Mouse (Mus musculus) embryonic facial prominence, embryonic 14.5 days (tissue): ENCODE measurements around the gene Uevld. TPM values are rescaled to one million over a fixed set of nuclear protein-coding genes. Genes with fewer than 3 reads are reported as not detected.
A peak's percentile ranks its signal among the peaks of the same experiment; 100 is the strongest.
"Not testable (repeated sequence)": the region's sequence is repeated elsewhere in the genome, so short reads cannot be mapped to it uniquely, and the experiment has no call there.

Source experiments
- ATAC-seq: fragments of 200-750 bp; cut with Nextera tagmentation; 2 replicates; pipeline ENCODE4 v1.8.0; 2017; ENCODE audit warnings: low read depth, moderate number of reproducible peaks, moderate TSS enrichment
- DNase-seq: peaks from one replicate; pipeline ENCODE4 v3.0.0-alpha.2; 2015; ENCODE audit warnings: low spot score
- H3K27ac ChIP-seq: fragments of 300-500 bp; sonication (generic); replicated peaks from 2 replicates; pipeline ENCODE4 v1.5.1; 2014; ENCODE audit warnings: low read depth, mild to moderate bottlenecking, low read length, moderate library complexity
- H3K27me3 ChIP-seq: fragments of 300-500 bp; sonication (generic); replicated peaks from 2 replicates; pipeline ENCODE4 v1.6.1; 2014; ENCODE audit warnings: low read length; ENCODE audit not compliant: control insufficient read depth, insufficient read depth
- H3K36me3 ChIP-seq: fragments of 300-500 bp; sonication (generic); 2 replicates; pipeline ENCODE4 v1.6.1; 2014; ENCODE audit warnings: low read length, mixed read lengths; ENCODE audit not compliant: control insufficient read depth, insufficient read depth
- H3K4me1 ChIP-seq: fragments of 300-500 bp; sonication (generic); 2 replicates; pipeline ENCODE4 v1.6.1; 2014; ENCODE audit warnings: antibody characterized with exemption, low read length; ENCODE audit not compliant: control insufficient read depth, insufficient read depth
- H3K4me2 ChIP-seq: fragments of 300-500 bp; sonication (generic); 2 replicates; pipeline ENCODE4 v1.6.1; 2014; ENCODE audit warnings: low read depth, mild to moderate bottlenecking, low read length, moderate library complexity, mixed read lengths
- H3K4me3 ChIP-seq: fragments of 300-500 bp; sonication (generic); 2 replicates; pipeline ENCODE4 v1.5.1; 2014; ENCODE audit warnings: low read depth, mild to moderate bottlenecking, low read length
- H3K9ac ChIP-seq: fragments of 300-500 bp; sonication (generic); 2 replicates; pipeline ENCODE4 v1.6.1; 2014; ENCODE audit warnings: low read depth, mild to moderate bottlenecking, low read length, moderate library complexity, mixed read lengths
- H3K9me3 ChIP-seq: fragments of 300-500 bp; sonication (generic); 2 replicates; pipeline ENCODE4 v1.6.1; 2016; ENCODE audit warnings: low read length; ENCODE audit not compliant: control insufficient read depth
- WGBS: fragments of 180-500 bp; shearing (Covaris S2); extraction: QIAGEN DNeasy Blood & Tissue Kit; methylation state at CpG from one replicate; pipeline ENCODE4 v1.1.7; 2014; 5-methylcytosine and 5-hydroxymethylcytosine counted together
- polyA plus RNA-seq: library from polyadenylated mRNA; unstranded; fragments of >200 nt; fragmentation: Nextera tagmentation; extraction: Ambion mirVana; gene quantifications from 2 replicates; pipeline ENCODE4 v1.2.1, GENCODE M21; 2014

Uevld gene
- polyA plus RNA-seq, 1 experiment from 2014 or later, result 9.7 TPM

DNA sequence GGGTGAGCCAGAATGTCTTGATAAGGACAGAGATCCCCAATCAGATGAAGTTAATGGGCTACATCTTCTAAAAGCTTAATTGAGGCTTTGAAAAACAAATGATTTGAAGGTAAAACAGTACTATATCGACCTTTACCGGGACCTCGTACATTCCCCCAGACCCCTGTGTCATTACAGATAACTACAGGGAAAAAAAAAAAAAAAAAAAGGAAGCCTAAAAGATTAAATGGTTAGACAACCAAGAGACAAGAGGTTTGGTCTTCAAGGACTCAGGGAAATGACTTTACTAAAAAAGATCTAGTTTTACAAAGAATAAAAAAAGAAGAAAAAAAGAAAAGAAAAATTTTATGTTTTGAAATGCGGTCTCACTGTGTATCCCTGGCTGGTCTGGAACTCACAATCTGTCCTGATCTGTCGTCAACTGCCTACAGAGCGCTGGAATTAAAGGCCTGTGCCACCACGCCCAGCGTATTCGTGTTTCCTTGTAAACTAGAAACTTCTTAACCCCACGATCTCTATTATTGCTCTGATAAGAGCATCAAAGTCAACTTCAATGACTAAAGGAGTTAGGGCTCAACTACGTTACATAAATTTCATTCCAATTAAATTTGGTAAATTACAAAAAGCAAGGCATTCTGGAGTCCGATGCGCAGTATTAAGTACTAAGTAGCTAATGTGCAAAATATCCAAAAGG is 39.5 kb downstream of the Uevld start:
- DNase-seq (peak; percentile 53), ATAC-seq (no peak)
- peak overlapping the region; percentile 85 for H3K4me2 ChIP-seq
- WGBS, result 15% methylated on average over 13 of the region's 13 CpGs
- peak overlapping the region; percentile 97 for H3K27ac ChIP-seq
- peaks cover 15% of the 10 kb centered on the region for H3K4me1 ChIP-seq
- no peaks in the 10 kb centered on the region for H3K27me3 ChIP-seq
- H3K9ac ChIP-seq, result peak overlapping the region; percentile 98
- no peaks in the 10 kb centered on the region for H3K9me3 ChIP-seq
- H3K36me3 ChIP-seq, result peaks cover 15% of the 10 kb centered on the region
- peak overlapping the region; percentile 94 for H3K4me3 ChIP-seq

DNA sequence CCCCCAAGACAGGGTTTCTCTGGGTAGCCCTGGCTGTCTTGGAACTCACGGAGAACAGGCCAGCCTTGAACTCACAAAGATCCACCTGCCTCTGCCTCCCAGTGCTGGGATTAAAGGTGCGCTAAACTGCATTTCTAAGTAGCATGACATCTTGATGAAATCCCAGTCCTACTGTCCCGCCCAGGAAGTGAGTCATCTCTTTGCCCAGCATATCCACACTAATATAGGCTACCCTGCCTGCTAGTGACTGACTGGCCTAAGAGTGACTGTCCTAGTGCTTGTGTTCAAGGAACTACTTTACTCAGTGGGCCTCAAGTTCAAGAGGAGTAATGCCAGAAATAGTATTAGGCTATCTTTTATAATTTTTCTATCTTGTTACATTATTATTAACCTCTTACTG is 42.0 kb downstream of the Uevld start:
- Histone ChIP-seq H3K9me3 (no peaks in the 10 kb centered on the region), H3K27me3 (no peaks in the 10 kb centered on the region), H3K27ac (no peak overlapping the region), H3K4me2 (no peak overlapping the region), H3K9ac (no peak overlapping the region), H3K36me3 (peaks cover 31% of the 10 kb centered on the region), H3K4me1 (peaks cover 15% of the 10 kb centered on the region), H3K4me3 (no peak overlapping the region)
- DNase-seq (no peak), ATAC-seq (no peak)
- 88% methylated on average over 3 of the region's 3 CpGs for WGBS

DNA sequence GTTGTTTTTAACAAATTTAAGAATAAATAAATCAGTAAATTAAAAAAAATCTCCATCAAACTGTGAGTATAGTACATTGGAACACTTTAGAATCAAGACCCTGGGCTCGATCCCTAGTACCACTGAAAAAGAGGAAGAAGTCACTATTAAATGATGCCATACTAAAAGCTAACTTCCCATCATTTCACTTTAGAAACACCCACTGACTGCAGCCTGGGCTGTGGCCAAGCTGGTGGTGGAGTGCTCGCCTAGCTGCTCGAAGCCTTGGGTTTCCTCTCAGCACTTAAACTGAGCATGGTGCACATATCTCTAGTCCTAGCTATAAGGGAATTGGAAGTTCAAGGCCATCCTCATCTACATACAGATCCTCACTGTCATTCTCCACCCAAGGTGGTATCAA is 47.1 kb downstream of the Uevld start:
- no peak for DNase-seq
- no peaks in the 10 kb centered on the region for H3K27me3 ChIP-seq
- ATAC-seq, result no peak
- WGBS, result 96% methylated on average over 3 of the region's 3 CpGs
- no peak overlapping the region for H3K4me3 ChIP-seq
- no peak overlapping the region for H3K27ac ChIP-seq
- no peaks in the 10 kb centered on the region for H3K4me1 ChIP-seq
- H3K9me3 ChIP-seq, result no peaks in the 10 kb centered on the region
- H3K9ac ChIP-seq, result no peak overlapping the region
- no peak overlapping the region for H3K4me2 ChIP-seq
- peaks cover 78% of the 10 kb centered on the region for H3K36me3 ChIP-seq

DNA sequence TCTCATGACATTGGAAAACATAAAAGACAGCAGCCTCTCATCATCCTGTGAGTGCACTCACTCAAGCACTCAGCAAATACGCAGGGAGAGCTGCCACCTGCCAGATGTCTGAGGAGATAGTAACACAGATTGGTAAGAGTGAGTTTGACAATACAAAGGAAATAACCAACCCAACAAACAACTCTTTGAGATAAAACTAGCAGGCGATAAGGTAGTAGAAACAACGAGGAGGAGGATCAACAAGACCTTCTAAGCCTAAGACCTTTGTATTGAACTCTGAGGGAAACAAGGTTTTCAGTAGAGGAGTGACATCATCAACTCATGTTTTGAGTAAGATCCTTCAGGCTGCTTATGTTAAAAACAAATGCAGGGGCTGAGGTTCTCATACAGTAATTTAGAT is 59.0 kb downstream of the Uevld start:
- Histone ChIP-seq H3K9me3 (no peaks in the 10 kb centered on the region), H3K36me3 (peaks cover 86% of the 10 kb centered on the region), H3K27me3 (no peaks in the 10 kb centered on the region), H3K9ac (no peak overlapping the region), H3K27ac (no peak overlapping the region), H3K4me2 (no peak overlapping the region), H3K4me3 (no peak overlapping the region), H3K4me1 (no peaks in the 10 kb centered on the region)
- DNase-seq (no peak), ATAC-seq (no peak)
- 91% methylated on average over 3 of the region's 3 CpGs for WGBS

DNA sequence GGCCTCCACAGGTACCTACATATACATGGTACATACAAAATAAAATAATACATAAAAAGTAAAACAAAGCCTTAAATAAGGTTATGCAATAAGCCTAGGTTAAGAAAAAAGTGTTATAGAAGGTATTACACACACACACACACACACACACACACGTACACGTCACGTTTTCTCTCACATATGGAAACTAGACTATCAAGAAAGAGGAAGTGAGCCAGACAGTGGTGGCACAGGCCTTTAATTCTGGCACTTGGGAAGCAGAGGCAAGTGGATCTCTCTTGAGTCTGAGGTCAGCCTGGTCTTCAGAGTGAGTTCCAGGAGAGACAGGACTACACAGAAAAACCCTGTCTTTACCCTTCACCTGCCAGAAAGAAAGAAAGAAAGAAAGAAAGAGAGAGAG is 62.8 kb downstream of the Uevld start:
- WGBS, result 93% methylated on average over 3 of the region's 3 CpGs

DNA sequence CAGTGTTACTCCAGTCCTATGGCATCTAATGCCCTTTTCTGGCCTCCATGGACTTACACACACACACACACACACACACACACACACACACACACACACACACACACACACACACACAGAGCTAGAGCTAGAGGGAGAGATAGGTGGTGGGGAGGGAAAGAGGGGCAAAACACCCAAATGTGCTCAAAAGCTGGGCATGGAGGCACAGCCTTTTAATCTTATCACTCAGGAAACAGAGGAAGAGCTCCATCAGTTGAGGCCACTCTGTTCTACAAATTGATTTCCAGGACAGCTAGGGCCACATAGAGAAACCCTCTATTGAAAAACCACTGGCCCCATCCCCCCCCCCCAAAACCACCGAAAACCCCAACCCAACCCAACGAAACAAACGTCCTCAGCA is 75.0 kb downstream of the Uevld start:
- no peak for ATAC-seq
- H3K4me1 ChIP-seq, result no peaks in the 10 kb centered on the region
- H3K27me3 ChIP-seq, result no peaks in the 10 kb centered on the region
- H3K4me3 ChIP-seq, result no peak overlapping the region
- no peak overlapping the region for H3K27ac ChIP-seq
- H3K36me3 ChIP-seq, result peaks cover 41% of the 10 kb centered on the region
- no peaks in the 10 kb centered on the region for H3K9me3 ChIP-seq
- DNase-seq, result no peak
- H3K4me2 ChIP-seq, result no peak overlapping the region
- H3K9ac ChIP-seq, result no peak overlapping the region
- WGBS, result 89% methylated on average over 3 of the region's 3 CpGs

More for the DNA sequence above, 62.8 kb downstream of the Uevld start:
- DNase-seq, result no peak
- no peak overlapping the region for H3K4me3 ChIP-seq
- no peak overlapping the region for H3K9ac ChIP-seq
- peaks cover 86% of the 10 kb centered on the region for H3K36me3 ChIP-seq
- no peak for ATAC-seq
- H3K4me2 ChIP-seq, result no peak overlapping the region
- H3K27ac ChIP-seq, result no peak overlapping the region
- no peaks in the 10 kb centered on the region for H3K27me3 ChIP-seq
- H3K9me3 ChIP-seq, result no peaks in the 10 kb centered on the region
- H3K4me1 ChIP-seq, result no peaks in the 10 kb centered on the region

DNA sequence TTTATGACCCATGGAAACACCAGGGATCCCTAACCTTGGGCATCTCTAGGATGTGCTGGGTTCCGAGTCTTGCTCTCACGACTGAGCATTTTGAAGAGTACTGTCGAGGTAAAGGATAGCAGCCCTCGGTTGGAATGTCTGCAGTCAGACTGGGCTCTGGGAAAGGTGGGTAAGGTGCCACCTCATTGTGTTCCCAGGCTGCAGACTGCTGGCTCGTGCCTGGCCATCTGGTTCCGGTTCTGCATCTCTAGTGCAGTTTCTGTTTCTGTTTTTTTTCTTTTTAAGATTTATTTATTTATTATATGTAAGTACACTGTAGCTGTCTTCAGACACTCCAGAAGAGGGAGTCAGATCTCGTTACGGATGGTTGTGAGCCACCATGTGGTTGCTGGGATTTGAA is 76.4 kb downstream of the Uevld start:
- H3K4me2 ChIP-seq, H3K4me3 ChIP-seq, H3K27ac ChIP-seq, DNase-seq, ATAC-seq, H3K9me3 ChIP-seq, H3K27me3 ChIP-seq, H3K9ac ChIP-seq, H3K4me1 ChIP-seq: not testable (repeated sequence)
- H3K36me3 ChIP-seq, result peaks cover 27% of the 10 kb centered on the region
- WGBS, result 84% methylated on average over 6 of the region's 8 CpGs

DNA sequence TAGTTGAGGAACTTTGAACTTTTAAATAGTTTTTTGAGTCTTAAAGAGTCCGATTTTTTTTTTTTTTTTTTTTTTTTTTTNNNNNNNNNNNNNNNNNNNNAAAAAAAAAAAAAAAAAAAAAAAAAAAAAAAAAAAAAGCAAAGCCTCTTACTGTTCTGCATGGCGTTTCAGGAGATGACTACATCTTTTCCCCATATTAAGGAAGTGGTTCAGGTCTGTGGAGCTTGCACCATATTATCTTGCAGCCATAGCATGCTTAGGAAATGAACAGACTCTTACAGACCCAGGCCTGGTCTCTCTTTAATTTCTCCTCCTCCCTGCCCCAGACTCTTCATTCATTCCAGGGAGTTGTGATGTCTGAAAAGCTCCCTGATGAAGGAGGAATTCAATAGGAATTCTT is 77.3 kb downstream of the Uevld start:
- DNase-seq (no peak), ATAC-seq (no peak)
- Histone ChIP-seq H3K4me1 (no peaks in the 10 kb centered on the region), H3K9me3 (no peaks in the 10 kb centered on the region), H3K9ac (no peak overlapping the region), H3K4me3 (no peak overlapping the region), H3K4me2 (no peak overlapping the region), H3K36me3 (peaks cover 18% of the 10 kb centered on the region), H3K27me3 (no peaks in the 10 kb centered on the region), H3K27ac (no peak overlapping the region)
- WGBS, result 78% methylated on average over 2 of the region's 2 CpGs

DNA sequence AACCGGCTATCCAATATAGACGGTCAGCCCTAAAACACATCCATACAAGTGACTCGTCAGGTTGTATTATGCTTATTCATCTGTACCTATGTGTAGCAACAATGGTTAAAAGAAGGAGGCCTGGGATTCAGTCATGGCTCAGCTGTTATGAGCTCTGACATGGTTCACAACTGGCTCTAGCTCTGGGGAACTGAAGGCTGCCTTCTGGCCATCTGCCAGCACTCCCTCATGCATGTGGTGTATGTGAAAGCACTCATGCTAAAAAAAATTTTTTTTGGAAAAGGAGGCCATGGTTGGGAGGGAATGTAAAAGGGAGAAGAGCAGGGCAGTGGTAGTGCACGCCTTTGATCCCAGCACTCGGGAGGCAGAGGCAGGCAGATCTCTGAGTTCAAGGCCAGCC is 78.5 kb downstream of the Uevld start:
- Histone ChIP-seq H3K36me3 (peaks cover 7% of the 10 kb centered on the region), H3K4me2 (no peak overlapping the region), H3K4me3 (no peak overlapping the region), H3K4me1 (no peaks in the 10 kb centered on the region), H3K27me3 (no peaks in the 10 kb centered on the region), H3K9ac (no peak overlapping the region), H3K27ac (no peak overlapping the region), H3K9me3 (no peaks in the 10 kb centered on the region)
- 84% methylated on average over 5 of the region's 5 CpGs for WGBS
- DNase-seq, result peak; percentile 45
- no peak; the same call in 1 of the 2 replicates for ATAC-seq
